Mouse (Mus musculus) intestine, embryonic 15.5 days (tissue): ENCODE results near the gene Trpv2. TPM values are rescaled to one million over a fixed set of nuclear protein-coding genes. Genes with fewer than 3 reads are reported as not detected.

Experiments
- ATAC-seq: fragments of 200-750 bp; cut with Nextera tagmentation; 2 replicates; pipeline ENCODE4 v1.8.0; 2017; ENCODE audit warnings: moderate TSS enrichment, moderate library complexity
- H3K27ac ChIP-seq: fragments of 300-500 bp; sonication (generic); 2 replicates; pipeline ENCODE4 v1.5.1; 2015; ENCODE audit warnings: mild to moderate bottlenecking, inconsistent platforms
- H3K27me3 ChIP-seq: fragments of 300-500 bp; sonication (generic); replicated peaks from 2 replicates; pipeline ENCODE4 v1.6.1; 2015; ENCODE audit warnings: inconsistent platforms
- H3K36me3 ChIP-seq: fragments of 300-500 bp; sonication (generic); 2 replicates; pipeline ENCODE4 v1.6.1; 2015; ENCODE audit warnings: inconsistent platforms
- H3K4me1 ChIP-seq: fragments of 300-500 bp; sonication (generic); replicated peaks from 2 replicates; pipeline ENCODE4 v1.6.1; 2015; ENCODE audit warnings: inconsistent platforms
- H3K4me2 ChIP-seq: fragments of 300-500 bp; sonication (generic); replicated peaks from 2 replicates; pipeline ENCODE4 v1.6.1; 2015; ENCODE audit warnings: mild to moderate bottlenecking, inconsistent platforms
- H3K4me3 ChIP-seq: fragments of 300-500 bp; sonication (generic); replicated peaks from 2 replicates; pipeline ENCODE4 v1.5.1; 2015; ENCODE audit warnings: inconsistent platforms
- H3K9ac ChIP-seq: fragments of 300-500 bp; sonication (generic); 2 replicates; pipeline ENCODE4 v1.6.1; 2015; ENCODE audit warnings: inconsistent platforms
- H3K9me3 ChIP-seq: fragments of 300-500 bp; sonication (generic); 2 replicates; pipeline ENCODE4 v1.6.1; 2016; ENCODE audit warnings: inconsistent platforms
- WGBS: fragments of 180-500 bp; shearing (Covaris S2); methylation state at CpG from one replicate; pipeline ENCODE4 v1.1.7; 2015; 5-methylcytosine and 5-hydroxymethylcytosine counted together
- polyA plus RNA-seq: library from polyadenylated mRNA; unstranded; fragments of >200 nt; fragmentation: Nextera tagmentation; extraction: Ambion mirVana; gene quantifications from 2 replicates; pipeline ENCODE4 v1.2.1, GENCODE M21; 2015

The Trpv2 gene
- 10.0 and 10.7 TPM in 2 replicates for polyA plus RNA-seq

DNA sequence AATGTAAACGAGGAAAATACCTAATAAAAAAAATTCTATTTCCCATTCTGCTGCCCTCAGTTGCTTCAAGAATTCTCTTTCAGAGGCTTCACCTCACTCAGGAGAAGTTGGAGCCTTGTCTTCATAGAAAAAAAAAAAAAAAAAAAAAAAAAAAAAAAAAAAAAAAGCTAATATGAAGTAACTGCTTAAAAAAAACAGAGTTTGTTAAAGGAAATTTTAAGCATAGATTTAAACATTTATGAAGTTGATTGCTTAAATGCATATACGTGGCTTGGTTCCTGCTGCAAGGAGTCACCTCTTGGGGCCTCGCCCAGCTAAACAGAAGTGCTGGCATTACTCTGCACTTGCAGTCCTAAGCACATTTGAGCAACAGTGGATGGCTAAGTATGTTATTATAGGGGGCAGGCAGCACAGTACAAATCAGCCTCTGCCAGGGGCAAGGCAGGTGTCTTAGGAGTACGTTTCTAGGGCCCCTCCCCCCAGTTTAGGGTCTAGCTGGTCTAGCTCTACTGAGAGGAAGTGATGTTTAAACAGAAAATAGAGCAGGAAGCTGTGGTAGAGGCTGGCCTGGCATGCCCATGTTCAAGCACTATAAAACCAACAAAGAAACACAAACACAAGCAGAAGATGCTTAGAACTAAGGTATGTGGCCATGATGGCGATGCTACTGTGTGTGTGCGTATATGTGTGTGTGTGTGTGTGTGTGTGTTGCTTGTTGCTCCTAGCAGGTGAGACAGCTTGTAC, at the start of gene Trpv2:
Trpv2 (plus strand) TSS at position 528 of the 744 bp plus-strand sequence.
- peak within 1 kb of the TSS; percentile 45 for H3K4me3 ChIP-seq
- no peaks in the 10 kb centered on the region for H3K36me3 ChIP-seq
- H3K27me3 ChIP-seq, result no peaks in the 10 kb centered on the region; the same call in 1 of the 2 replicates
- 72% methylated on average over 6 of the region's 6 CpGs for whole genome bisulfite sequencing
- no peak within 1 kb of the TSS for H3K9ac ChIP-seq
- ATAC-seq, result no peak
- H3K27ac ChIP-seq, result no peak within 1 kb of the TSS
- H3K4me2 ChIP-seq, result peak within 1 kb of the TSS; percentile 93
- peaks cover 13% of the 10 kb centered on the region for H3K4me1 ChIP-seq
- H3K9me3 ChIP-seq, result no peaks in the 10 kb centered on the region

DNA sequence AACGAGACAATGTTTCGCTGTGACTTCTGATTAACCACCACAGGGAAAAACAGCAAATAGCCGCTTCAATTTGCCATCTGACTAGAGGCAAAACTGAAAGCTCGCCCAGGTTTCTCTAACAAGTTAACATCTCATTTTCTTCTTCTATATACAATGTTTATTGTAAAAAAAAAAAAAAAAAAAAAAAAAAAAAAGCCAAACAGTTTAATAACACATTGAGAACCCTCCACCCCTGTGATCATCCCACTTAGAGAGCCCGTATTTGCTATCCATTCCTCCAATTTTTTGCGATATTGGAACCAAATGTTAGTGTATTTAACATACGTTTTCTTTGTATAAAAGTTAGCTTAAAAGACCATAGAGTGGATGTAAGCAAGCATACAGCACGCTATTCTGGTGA, 37.2 kb upstream of the Trpv2 start:
- ATAC-seq, result no peak
- Histone ChIP-seq H3K9ac (no peak overlapping the region), H3K4me2 (no peak overlapping the region), H3K9me3 (no peaks in the 10 kb centered on the region), H3K27ac (no peak overlapping the region), H3K27me3 (0 out of 2 replicates have a peak, but pooled peaks cover 2% of the 10 kb centered on the region), H3K36me3 (no peaks in the 10 kb centered on the region), H3K4me3 (no peak overlapping the region), H3K4me1 (0 out of 2 replicates have a peak, but pooled peaks cover 6% of the 10 kb centered on the region)
- 87% methylated on average over 8 of the region's 8 CpGs for WGBS

DNA sequence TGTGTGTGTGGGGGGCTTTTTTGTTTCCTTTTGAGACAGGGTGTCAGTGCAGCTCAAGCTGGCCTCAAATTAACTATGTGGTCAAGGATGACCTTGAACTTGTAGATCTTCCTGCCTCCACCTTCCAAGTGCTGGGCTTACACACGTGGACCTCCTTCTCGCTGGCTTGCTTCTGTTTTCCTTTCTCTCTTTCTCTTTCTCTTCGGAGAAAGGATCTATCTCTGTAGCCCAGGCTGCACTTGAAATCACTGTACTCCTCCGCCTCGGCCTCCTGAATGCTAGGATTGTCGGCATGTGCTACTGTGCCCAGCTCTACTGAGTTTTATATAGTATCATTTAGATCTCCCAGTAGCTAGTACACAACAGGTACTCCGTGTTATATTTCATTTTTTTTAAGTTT, 36.7 kb upstream of the Trpv2 start:
- no peak overlapping the region for H3K27ac ChIP-seq
- H3K27me3 ChIP-seq, result 0 out of 2 replicates have a peak, but pooled peaks cover 2% of the 10 kb centered on the region
- WGBS, result 53% methylated on average over 7 of the region's 7 CpGs
- H3K9ac ChIP-seq, result 0 out of 2 replicates have a peak overlapping the region, but pooled peaks have one; percentile 26
- 0 out of 2 replicates have a peak, but pooled peaks cover 6% of the 10 kb centered on the region for H3K4me1 ChIP-seq
- no peaks in the 10 kb centered on the region for H3K36me3 ChIP-seq
- H3K4me3 ChIP-seq, result peak overlapping the region; percentile 19
- H3K4me2 ChIP-seq, result peak overlapping the region; percentile 92
- H3K9me3 ChIP-seq, result no peaks in the 10 kb centered on the region
- no peak for ATAC-seq

DNA sequence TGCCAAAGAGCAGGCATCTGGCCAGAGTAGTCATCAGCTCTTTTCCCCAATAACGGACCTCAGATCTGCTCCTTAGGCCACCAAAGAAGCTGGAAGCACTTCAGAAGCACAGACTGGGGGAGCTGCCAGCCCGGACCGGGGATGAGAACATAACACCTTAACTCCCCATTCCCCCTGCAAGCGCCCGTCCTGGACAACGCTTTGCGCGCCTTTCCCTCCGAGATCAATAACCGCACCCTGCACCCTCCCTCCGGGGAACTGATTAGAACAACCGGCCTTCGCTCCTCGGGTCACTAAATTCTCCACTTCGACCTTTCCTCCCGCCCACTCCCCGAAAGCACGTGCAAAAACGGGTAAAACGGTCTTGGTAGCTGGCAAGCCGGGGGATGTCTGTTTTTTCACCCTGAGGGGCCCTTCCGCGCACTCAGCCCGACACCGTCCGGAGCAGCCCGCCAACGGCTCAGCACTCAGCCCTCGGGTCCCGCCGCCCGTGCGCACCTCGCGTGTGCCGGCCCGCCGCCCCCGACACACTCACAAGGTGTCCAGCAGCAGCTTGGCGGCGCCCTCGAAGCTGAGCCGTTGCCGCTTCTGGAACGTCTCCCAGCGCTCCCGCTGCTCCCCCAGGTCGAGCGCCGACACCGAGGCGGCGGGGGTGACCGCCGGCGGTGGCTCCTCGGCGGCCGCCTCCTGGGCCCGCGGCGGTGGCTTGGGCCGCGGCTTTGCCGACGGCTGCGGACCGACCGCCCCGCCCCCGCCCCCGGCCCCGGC, 35.8 kb upstream of the Trpv2 start:
- no peaks in the 10 kb centered on the region for H3K9me3 ChIP-seq
- peak overlapping the region; percentile 69 for H3K9ac ChIP-seq
- WGBS, result 0% methylated on average over 69 of the region's 73 CpGs

DNA sequence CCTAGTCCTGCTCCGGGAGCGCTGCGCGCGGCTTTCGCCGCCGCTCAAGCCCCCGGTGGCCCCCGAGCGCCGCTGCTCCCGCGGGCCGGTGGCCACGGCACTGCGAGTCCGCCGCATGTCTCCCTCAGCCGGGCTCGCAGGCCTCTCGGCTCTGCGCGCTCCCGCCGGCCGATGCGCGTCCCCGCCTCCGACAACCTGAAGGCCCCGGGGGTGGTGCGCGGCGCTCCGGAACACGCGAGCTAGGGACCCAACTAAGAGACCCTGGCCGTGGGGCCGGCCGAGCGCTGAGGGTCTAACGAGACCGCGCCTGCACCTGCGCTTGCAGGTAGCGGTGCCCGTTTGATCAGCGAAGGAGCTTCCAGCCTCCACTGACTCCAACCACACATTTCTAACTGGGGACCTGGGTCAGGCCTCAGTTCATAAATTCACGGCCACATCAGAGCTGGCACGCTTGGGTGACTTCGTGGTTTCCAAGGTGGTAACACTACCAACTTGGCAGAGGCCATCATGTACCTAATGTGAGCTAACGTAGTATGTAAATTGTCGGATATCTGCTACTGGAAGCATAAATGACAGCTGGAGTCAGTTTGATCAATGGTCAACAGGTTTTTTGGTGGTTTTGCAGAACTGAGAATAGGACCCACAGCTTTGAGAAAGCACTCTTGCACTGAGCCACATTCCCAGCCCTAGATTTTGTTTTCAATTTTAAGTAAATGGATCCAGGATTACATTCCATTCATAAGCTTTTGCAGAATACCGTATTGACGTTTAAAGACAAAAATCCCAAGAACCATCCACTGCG, 35.0 kb upstream of the Trpv2 start, which contains the start of gene Cenpv:
Cenpv (minus strand) TSS at position 173 of the 802 bp plus-strand sequence.
- peak within 1 kb of the TSS; percentile 92 for H3K4me2 ChIP-seq
- 8% methylated on average over 41 of the region's 57 CpGs for WGBS

More for the DNA sequence above, 35.8 kb upstream of the Trpv2 start:
- ATAC-seq, result peak; percentile 82
- Histone ChIP-seq H3K36me3 (no peaks in the 10 kb centered on the region), H3K27me3 (0 out of 2 replicates have a peak, but pooled peaks cover 2% of the 10 kb centered on the region), H3K4me3 (peak overlapping the region; percentile 86), H3K4me2 (peak overlapping the region; percentile 92), H3K27ac (peak overlapping the region; percentile 78), H3K4me1 (0 out of 2 replicates have a peak, but pooled peaks cover 6% of the 10 kb centered on the region)

DNA sequence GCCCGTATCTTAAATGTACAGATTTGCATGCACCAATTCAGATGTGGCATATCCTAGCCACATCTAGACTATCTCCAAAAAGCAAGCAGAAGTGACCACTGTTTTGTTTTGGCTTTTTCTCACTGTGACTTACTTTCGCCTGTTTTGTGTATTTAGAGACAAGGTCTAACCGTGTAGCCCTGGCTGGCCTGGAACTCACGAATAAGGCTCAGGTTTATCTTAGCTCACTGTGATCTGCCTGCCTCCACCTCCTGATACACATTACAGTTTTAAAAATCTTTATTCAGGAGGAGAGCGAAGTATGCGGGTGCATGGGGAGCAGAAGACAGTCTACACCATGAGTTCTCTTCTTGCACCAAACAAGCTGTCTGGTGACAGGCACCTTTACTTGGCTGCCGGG, 34.1 kb upstream of the Trpv2 start:
- WGBS, result 84% methylated on average over 7 of the region's 7 CpGs
- Histone ChIP-seq H3K36me3 (no peaks in the 10 kb centered on the region), H3K27me3 (0 out of 2 replicates have a peak, but pooled peaks cover 2% of the 10 kb centered on the region), H3K27ac (no peak overlapping the region), H3K4me2 (no peak overlapping the region), H3K9me3 (no peaks in the 10 kb centered on the region), H3K4me3 (no peak overlapping the region), H3K9ac (no peak overlapping the region), H3K4me1 (0 out of 2 replicates have a peak, but pooled peaks cover 6% of the 10 kb centered on the region)
- no peak for ATAC-seq

More for the DNA sequence above, 35.0 kb upstream of the Trpv2 start, which contains the start of gene Cenpv:
- Histone ChIP-seq H3K4me1 (0 out of 2 replicates have a peak, but pooled peaks cover 6% of the 10 kb centered on the region), H3K9me3 (no peaks in the 10 kb centered on the region), H3K27ac (peak within 1 kb of the TSS; percentile 78), H3K9ac (peak within 1 kb of the TSS; percentile 69), H3K36me3 (no peaks in the 10 kb centered on the region), H3K4me3 (peak within 1 kb of the TSS; percentile 86), H3K27me3 (0 out of 2 replicates have a peak, but pooled peaks cover 2% of the 10 kb centered on the region)
- ATAC-seq, result peak; percentile 86

DNA sequence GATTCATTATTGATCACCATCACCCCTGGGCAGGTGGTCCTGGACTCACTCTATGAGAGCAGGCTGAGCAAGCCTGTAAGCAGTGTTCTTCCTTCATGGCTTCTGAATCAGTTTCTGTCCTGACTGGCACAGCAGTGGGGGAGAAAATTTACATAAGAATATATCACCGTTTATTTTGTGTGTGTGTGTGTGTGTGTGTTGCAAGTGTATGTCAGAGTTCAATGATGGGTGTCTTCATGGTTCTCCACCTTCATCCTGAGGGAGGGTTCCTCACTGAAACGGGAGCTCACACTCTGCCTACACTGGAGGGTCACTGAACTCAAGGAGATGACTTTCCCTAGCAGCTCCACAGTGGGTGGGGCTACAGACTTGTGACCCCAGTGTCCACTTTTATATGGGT, 33.3 kb upstream of the Trpv2 start:
- no peak for ATAC-seq
- Histone ChIP-seq H3K9ac (no peak overlapping the region), H3K4me2 (no peak overlapping the region), H3K9me3 (no peaks in the 10 kb centered on the region), H3K36me3 (no peaks in the 10 kb centered on the region), H3K4me3 (no peak overlapping the region), H3K4me1 (0 out of 2 replicates have a peak, but pooled peaks cover 6% of the 10 kb centered on the region), H3K27ac (no peak overlapping the region), H3K27me3 (0 out of 2 replicates have a peak, but pooled peaks cover 2% of the 10 kb centered on the region)
- 62% methylated on average over 2 of the region's 2 CpGs for WGBS

DNA sequence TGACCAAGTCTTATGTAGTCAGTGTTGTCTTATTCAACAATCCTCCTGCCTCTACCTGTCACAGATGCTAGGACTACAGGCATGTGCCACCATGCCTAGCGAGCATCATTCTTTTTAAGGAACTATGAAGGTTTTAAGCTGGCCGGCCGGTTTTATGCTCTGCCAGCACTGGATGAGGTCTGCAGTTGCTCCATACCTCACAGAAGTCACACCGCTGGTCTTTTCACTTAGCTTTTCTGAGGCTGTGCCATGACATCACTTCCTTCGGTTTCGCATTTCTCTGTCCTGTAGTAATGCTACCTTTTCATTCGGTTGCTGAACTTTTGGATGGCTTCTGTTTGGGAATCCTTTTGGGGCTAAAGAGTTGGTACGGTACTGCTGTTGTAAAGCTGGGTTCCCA, 32.7 kb upstream of the Trpv2 start:
- Histone ChIP-seq H3K9me3 (no peaks in the 10 kb centered on the region), H3K9ac (no peak overlapping the region), H3K36me3 (no peaks in the 10 kb centered on the region), H3K4me1 (0 out of 2 replicates have a peak, but pooled peaks cover 6% of the 10 kb centered on the region), H3K27me3 (0 out of 2 replicates have a peak, but pooled peaks cover 2% of the 10 kb centered on the region), H3K4me3 (no peak overlapping the region), H3K27ac (no peak overlapping the region), H3K4me2 (no peak overlapping the region)
- ATAC-seq, result no peak
- WGBS, result 77% methylated on average over 8 of the region's 8 CpGs

DNA sequence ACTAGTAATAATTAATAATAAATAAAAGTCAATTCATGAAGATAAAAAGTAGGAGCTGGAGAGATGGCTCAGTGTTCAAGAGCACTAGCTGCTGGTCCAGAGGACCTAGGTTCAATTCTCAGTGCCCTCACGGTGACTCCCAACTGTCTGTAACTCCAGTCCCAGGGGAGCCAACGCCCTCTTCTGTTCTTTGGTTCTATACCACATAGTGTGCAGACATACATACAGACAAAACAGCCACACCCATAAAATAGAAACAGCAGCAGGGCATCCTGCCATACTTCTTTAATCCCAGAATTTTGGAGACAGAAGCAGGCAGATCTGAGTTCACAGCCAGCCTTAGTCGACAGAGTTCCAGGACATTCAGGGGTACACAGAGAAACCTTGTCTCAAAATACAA, 30.3 kb upstream of the Trpv2 start:
- Histone ChIP-seq H3K36me3 (no peaks in the 10 kb centered on the region), H3K9ac (no peak overlapping the region), H3K27ac (no peak overlapping the region), H3K4me1 (0 out of 2 replicates have a peak, but pooled peaks cover 3% of the 10 kb centered on the region), H3K27me3 (0 out of 2 replicates have a peak, but pooled peaks cover 2% of the 10 kb centered on the region), H3K4me2 (no peak overlapping the region), H3K9me3 (no peaks in the 10 kb centered on the region), H3K4me3 (no peak overlapping the region)
- WGBS, result 91% methylated on average over 3 of the region's 3 CpGs
- ATAC-seq, result no peak

DNA sequence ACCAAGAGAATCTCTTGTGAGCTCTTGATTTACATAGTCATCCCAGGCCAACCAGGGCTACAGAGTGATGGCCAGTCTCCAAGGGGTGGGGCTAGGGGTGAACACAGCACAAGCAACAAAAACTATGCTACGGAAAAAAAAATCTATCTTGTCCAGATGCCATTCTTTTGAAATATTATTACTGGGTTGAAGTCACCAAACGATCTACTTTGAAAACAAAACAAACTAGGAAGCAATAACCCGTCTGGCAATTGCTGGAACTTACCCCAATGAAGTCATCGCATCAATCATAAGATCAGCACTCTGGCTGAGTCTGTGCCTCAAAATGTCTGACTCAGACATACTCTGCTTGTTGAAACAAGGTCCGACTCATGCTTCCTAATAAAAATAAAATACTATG, 24.5 kb upstream of the Trpv2 start:
- Histone ChIP-seq H3K4me1 (peaks cover 10% of the 10 kb centered on the region; the same call in 1 of the 2 replicates), H3K9me3 (no peaks in the 10 kb centered on the region), H3K4me3 (peak overlapping the region; percentile 66), H3K9ac (peak overlapping the region; percentile 85), H3K27me3 (no peaks in the 10 kb centered on the region), H3K36me3 (no peaks in the 10 kb centered on the region; the same call in 1 of the 2 replicates), H3K27ac (peak overlapping the region; percentile 97), H3K4me2 (peak overlapping the region; percentile 66)
- ATAC-seq, result peak; percentile 48; the same call in 1 of the 2 replicates
- 7% methylated on average over 5 of the region's 5 CpGs for WGBS

DNA sequence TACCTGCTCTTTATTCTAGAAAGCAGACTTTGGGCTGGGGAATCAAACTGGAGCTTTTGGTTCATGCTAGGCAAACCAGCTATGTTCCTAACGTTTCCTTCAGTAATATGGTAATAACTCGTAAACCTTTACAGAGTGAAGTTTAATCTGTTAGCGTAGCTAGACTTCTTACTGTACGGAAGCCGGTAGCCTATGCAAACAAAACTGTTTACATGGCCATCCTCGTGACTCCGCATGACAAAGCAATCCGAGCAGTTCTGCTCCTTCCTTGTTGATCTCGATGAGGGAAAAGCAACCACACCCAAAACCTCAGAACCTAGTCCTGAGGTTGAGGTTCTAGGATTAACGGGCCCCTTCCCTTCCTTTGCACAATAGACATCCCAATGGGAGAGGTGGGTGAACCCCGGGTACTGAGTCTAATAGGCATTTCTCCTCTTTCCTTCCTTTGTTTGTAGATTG, 24.0 kb upstream of the Trpv2 start:
- WGBS, result under 1% methylated on average over 11 of the region's 11 CpGs
- Histone ChIP-seq H3K27ac (peak overlapping the region; percentile 97), H3K9ac (peak overlapping the region; percentile 85), H3K4me3 (peak overlapping the region; percentile 66), H3K27me3 (no peaks in the 10 kb centered on the region), H3K4me2 (peak overlapping the region; percentile 66), H3K9me3 (no peaks in the 10 kb centered on the region), H3K4me1 (peaks cover 13% of the 10 kb centered on the region; the same call in 1 of the 2 replicates), H3K36me3 (no peaks in the 10 kb centered on the region; the same call in 1 of the 2 replicates)
- peak; percentile 57 for ATAC-seq
